ENCODE assay signal across 10 mouse cellular contexts in genomic region chr13:76484086-76484709, GRCm38 (mm10).
DNase-seq lines count a peak whose midpoint lies in the region; ATAC-seq lines count a peak whose summit lies in the region.
"Had no signal": no experiment of that assay in that cellular context is flagged by ENCODE, and none has a peak within 500 bp of the region (broad histone marks: within the 10 kb centered on the region; RNA-seq: fewer than 3 reads in every experiment).

No protein-coding gene starts in this region.

- no peaks in the 10 kb centered on the region for H3K36me3 ChIP-seq in heart, embryonic 13.5 days
- no peaks in the 10 kb centered on the region for H3K36me3 ChIP-seq in stomach, embryonic 15.5 days
- H3K36me3 ChIP-seq: neural tube, embryonic 12.5 days had no signal

- peak; percentile 5; the same call in 1 of the 2 replicates for ATAC-seq in heart, embryonic 13.5 days (ENCODE audit: extremely low read depth, insufficient number of reproducible peaks, low FRiP score, low TSS enrichment)
- peak; percentile 63; the same call in 1 of the 2 replicates for ATAC-seq in stomach, embryonic 15.5 days (ENCODE audit: insufficient read depth, low FRiP score, low read depth)
- no peak for ATAC-seq in monocyte, adult 5-6 weeks (replicated peaks; ENCODE audit: insufficient number of reproducible peaks, low FRiP score, low TSS enrichment, poor library complexity, severe bottlenecking)

- H3K4me3 ChIP-seq in heart, embryonic 13.5 days, result no peak overlapping the region
- no peak overlapping the region for H3K4me3 ChIP-seq in stomach, embryonic 15.5 days (replicated peaks)
- H3K4me3 ChIP-seq: neural tube, embryonic 12.5 days had no signal

- no peak overlapping the region for H3K9ac ChIP-seq in heart, embryonic 13.5 days
- no peak overlapping the region for H3K9ac ChIP-seq in stomach, embryonic 15.5 days
- H3K9ac ChIP-seq: neural tube, embryonic 12.5 days had no signal

- intact Hi-C loops in gastrocnemius, postnatal 36 days (cut with DNase I), result no loop called here

- peak overlapping the region; percentile 66 for H3K27ac ChIP-seq in heart, embryonic 13.5 days (replicated peaks)
- no peak overlapping the region for H3K27ac ChIP-seq in stomach, embryonic 15.5 days
- H3K27ac ChIP-seq: neural tube, embryonic 12.5 days had no signal

- 7% methylated on average over 2 of the region's 2 CpGs for WGBS in heart, embryonic 13.5 days
- 9% methylated on average over 2 of the region's 2 CpGs for WGBS in stomach, embryonic 15.5 days

- no peaks in the 10 kb centered on the region for H3K27me3 ChIP-seq in heart, embryonic 13.5 days (replicated peaks)
- H3K27me3 ChIP-seq in stomach, embryonic 15.5 days (replicated peaks), result no peaks in the 10 kb centered on the region
- H3K27me3 ChIP-seq: CH12.LX; neural tube, embryonic 12.5 days had no signal

- H3K4me2 ChIP-seq in heart, embryonic 13.5 days, result no peak overlapping the region
- H3K4me2 ChIP-seq in stomach, embryonic 15.5 days, result no peak overlapping the region
- H3K4me2 ChIP-seq: neural tube, embryonic 12.5 days had no signal

- peaks cover 11% of the 10 kb centered on the region for H3K4me1 ChIP-seq in heart, embryonic 13.5 days
- 0 out of 2 replicates have a peak, but pooled peaks cover 4% of the 10 kb centered on the region for H3K4me1 ChIP-seq in stomach, embryonic 15.5 days
- H3K4me1 ChIP-seq: neural tube, embryonic 12.5 days had no signal

- DNase-seq in embryo, embryonic 11.5 days (ENCODE audit: low read depth, low spot score), result peak; percentile 1
- no peak for DNase-seq in embryo, embryonic 10.5 days (ENCODE audit: low spot score)
- DNase-seq in MN1 (ENCODE audit: low spot score), result peak; percentile 23
- DNase-seq in kidney, postnatal 4 days, result peak; percentile 52 to 69
- no peak for DNase-seq in gastrocnemius, postnatal 36 days

- H3K9me3 ChIP-seq in heart, embryonic 13.5 days, result no peaks in the 10 kb centered on the region
- H3K9me3 ChIP-seq in stomach, embryonic 15.5 days, result no peaks in the 10 kb centered on the region
- H3K9me3 ChIP-seq: neural tube, embryonic 12.5 days had no signal

Comparison
In these comparisons a context has a peak if more than half of its experiments do, and no peak if none do; other contexts are left out.
1. DNase-seq: peak in embryo, embryonic 11.5 days (single experiment), MN1 (single experiment) and kidney, postnatal 4 days (2 of 2); none in embryo, embryonic 10.5 days (single experiment) and gastrocnemius, postnatal 36 days (0 of 2).